Mouse (Mus musculus): ENCODE measurements around the gene Grm4. TPM values are rescaled to one million over a fixed set of nuclear protein-coding genes. Genes with fewer than 3 reads are reported as not detected.
A peak's percentile ranks its signal among the peaks of the same experiment; 100 is the strongest.
"Not testable (repeated sequence)": the region's sequence is repeated elsewhere in the genome, so short reads cannot be mapped to it uniquely, and the experiment has no call there.

The Grm4 gene
- polyA plus RNA-seq, 1 experiment from 2014 or later = 0.13 TPM

GRCm38 (mm10) chr17:27382916-27383315, 138.3 kb downstream of the Grm4 start:
- no peak overlapping the region for H3K4me3 ChIP-seq (ENCODE audit: low read length)
- H3K4me2 ChIP-seq (ENCODE audit: low read depth, low read length) = no peak overlapping the region
- no peak overlapping the region for H3K9ac ChIP-seq (ENCODE audit: low read length)
- H3K36me3 ChIP-seq (ENCODE audit: control insufficient read depth, insufficient read depth, low read length) = no peaks in the 10 kb centered on the region
- no peak for ATAC-seq (ENCODE audit: low read depth)
- H3K9me3 ChIP-seq (ENCODE audit: control insufficient read depth, low read length) = peaks cover 6% of the 10 kb centered on the region; the same call in 1 of the 2 replicates
- WGBS = 46% methylated on average over 11 of the region's 11 CpGs
- no peaks in the 10 kb centered on the region for H3K27me3 ChIP-seq (ENCODE audit: control insufficient read depth, insufficient read depth, low read depth, low read length)
- H3K4me1 ChIP-seq (replicated peaks; ENCODE audit: control insufficient read depth, insufficient read depth, low read length) = peaks cover 2% of the 10 kb centered on the region; the same call in 1 of the 2 replicates
- H3K27ac ChIP-seq (ENCODE audit: low read length) = no peak overlapping the region

- not testable (repeated sequence) for H3K4me1 ChIP-seq (replicated peaks; ENCODE audit: control insufficient read depth, insufficient read depth, low read length); H3K27ac ChIP-seq (ENCODE audit: low read length); H3K9ac ChIP-seq (ENCODE audit: low read length); H3K4me2 ChIP-seq (ENCODE audit: low read depth, low read length); H3K9me3 ChIP-seq (ENCODE audit: control insufficient read depth, low read length); H3K4me3 ChIP-seq (ENCODE audit: low read length); H3K27me3 ChIP-seq (ENCODE audit: control insufficient read depth, insufficient read depth, low read depth, low read length); H3K36me3 ChIP-seq (ENCODE audit: control insufficient read depth, insufficient read depth, low read length)
- ATAC-seq (ENCODE audit: low read depth) = 0 out of 2 replicates have a peak, but pooled peaks have one; percentile 34
- 33% methylated on average over 9 of the region's 9 CpGs for WGBS
Measured at GRCm38 (mm10) chr17:27380911-27381459, 140.2 kb downstream of the Grm4 start.

GRCm38 (mm10) chr17:27378977-27379376, 142.2 kb downstream of the Grm4 start:
- Histone ChIP-seq H3K9me3 (ENCODE audit: control insufficient read depth, low read length) (peaks cover 10% of the 10 kb centered on the region; the same call in 1 of the 2 replicates), H3K36me3 (ENCODE audit: control insufficient read depth, insufficient read depth, low read length) (no peaks in the 10 kb centered on the region), H3K27ac (ENCODE audit: low read length) (no peak overlapping the region), H3K9ac (ENCODE audit: low read length) (no peak overlapping the region), H3K4me2 (ENCODE audit: low read depth, low read length) (no peak overlapping the region), H3K27me3 (ENCODE audit: control insufficient read depth, insufficient read depth, low read depth, low read length) (no peaks in the 10 kb centered on the region), H3K4me3 (ENCODE audit: low read length) (no peak overlapping the region), H3K4me1 (replicated peaks; ENCODE audit: control insufficient read depth, insufficient read depth, low read length) (no peaks in the 10 kb centered on the region)
- 20% methylated on average over 3 of the region's 3 CpGs for WGBS
- no peak for ATAC-seq (ENCODE audit: low read depth)

GRCm38 (mm10) chr17:27377151-27377550, 144.1 kb downstream of the Grm4 start:
- Histone ChIP-seq H3K27me3 (ENCODE audit: control insufficient read depth, insufficient read depth, low read depth, low read length) (no peaks in the 10 kb centered on the region), H3K36me3 (ENCODE audit: control insufficient read depth, insufficient read depth, low read length) (no peaks in the 10 kb centered on the region), H3K4me2 (ENCODE audit: low read depth, low read length) (no peak overlapping the region), H3K27ac (ENCODE audit: low read length) (no peak overlapping the region), H3K4me1 (replicated peaks; ENCODE audit: control insufficient read depth, insufficient read depth, low read length) (peaks cover 4% of the 10 kb centered on the region; the same call in 1 of the 2 replicates), H3K9me3 (ENCODE audit: control insufficient read depth, low read length) (peaks cover 4% of the 10 kb centered on the region; the same call in 1 of the 2 replicates), H3K9ac (ENCODE audit: low read length) (no peak overlapping the region), H3K4me3 (ENCODE audit: low read length) (no peak overlapping the region)
- WGBS = 97% methylated on average over 1 of the region's 1 CpGs
- ATAC-seq (ENCODE audit: low read depth) = no peak

- no peaks in the 10 kb centered on the region for H3K36me3 ChIP-seq (ENCODE audit: control insufficient read depth, insufficient read depth, low read length)
- WGBS = 72% methylated on average over 5 of the region's 5 CpGs
- no peak overlapping the region for H3K4me3 ChIP-seq (ENCODE audit: low read length)
- no peak for ATAC-seq (ENCODE audit: low read depth)
- peaks cover 4% of the 10 kb centered on the region; the same call in 1 of the 2 replicates for H3K9me3 ChIP-seq (ENCODE audit: control insufficient read depth, low read length)
- H3K27me3 ChIP-seq (ENCODE audit: control insufficient read depth, insufficient read depth, low read depth, low read length) = no peaks in the 10 kb centered on the region
- no peak overlapping the region for H3K4me2 ChIP-seq (ENCODE audit: low read depth, low read length)
- H3K4me1 ChIP-seq (replicated peaks; ENCODE audit: control insufficient read depth, insufficient read depth, low read length) = peaks cover 4% of the 10 kb centered on the region; the same call in 1 of the 2 replicates
- no peak overlapping the region for H3K27ac ChIP-seq (ENCODE audit: low read length)
- H3K9ac ChIP-seq (ENCODE audit: low read length) = no peak overlapping the region
Measured at GRCm38 (mm10) chr17:27375551-27375950, 145.7 kb downstream of the Grm4 start.

Other genes with a start within 250 kb of the Grm4 start
- gene Hmga1, start 35.1 kb upstream of the Grm4 start, polyA plus RNA-seq (2015; fragmentation: Nextera tagmentation; extraction: Ambion mirVana) = 195 and 215 TPM in 2 replicates
- 17.6 and 19.1 TPM in 2 replicates for gene AI413582, start 44.4 kb upstream of the Grm4 start, polyA plus RNA-seq (2015; fragmentation: Nextera tagmentation; extraction: Ambion mirVana)
- 73.6 and 75.8 TPM in 2 replicates for gene Nudt3, start 102.1 kb upstream of the Grm4 start, polyA plus RNA-seq (2015; fragmentation: Nextera tagmentation; extraction: Ambion mirVana)
- gene RPS10-NUDT3, start 113.8 kb upstream of the Grm4 start, polyA plus RNA-seq (2015; fragmentation: Nextera tagmentation; extraction: Ambion mirVana) = not detected in 2 replicates
- 900 and 901 TPM in 2 replicates for gene Rps10, start 115.3 kb upstream of the Grm4 start, polyA plus RNA-seq (2015; fragmentation: Nextera tagmentation; extraction: Ambion mirVana)
- gene Pacsin1, start 134.1 kb upstream of the Grm4 start, polyA plus RNA-seq (2015; fragmentation: Nextera tagmentation; extraction: Ambion mirVana) = 0.88 and 1.9 TPM in 2 replicates
- 2.4 and 2.6 TPM in 2 replicates for gene Spdef, start 207.6 kb upstream of the Grm4 start, polyA plus RNA-seq (2015; fragmentation: Nextera tagmentation; extraction: Ambion mirVana)

Measured in lung, embryonic 16.5 days (tissue).